Mouse (Mus musculus) liver, adult 2 months (tissue): ENCODE results near the gene Nrxn2.

Experiments used
- CTCF ChIP-seq: fragments of 200-500 bp; IDR thresholded peaks from 2 replicates; pipeline ENCODE4 v1.5.1; 2011; ENCODE audit warnings: low read depth, low read length, control low read depth
- POLR2A ChIP-seq: fragments of 200-500 bp; IDR thresholded peaks from 2 replicates; pipeline ENCODE4 v1.6.1; 2011; ENCODE audit warnings: low read length, control low read depth; ENCODE audit not compliant: insufficient read depth; ENCODE audit errors: extremely low read depth

- TF ChIP-seq CTCF, result no peak
- no peak for TF ChIP-seq POLR2A
These were observed 16.6 kb upstream of the Nrxn2 start for GRCm38 (mm10) chr19:6401951-6402350.
